Comparison of ENCODE assay signal across 23 mouse cellular contexts in genomic region chr2:83835313-83836070, GRCm38 (mm10). TPM values are rescaled to one million over a fixed set of nuclear protein-coding genes. Genes with fewer than 3 reads are reported as not detected.
A peak's percentile ranks its signal among the peaks of the same experiment; 100 is the strongest.
DNase-seq lines count a peak whose midpoint lies in the region; ATAC-seq lines count a peak whose summit lies in the region.
"Had no signal": no experiment of that assay in that cellular context is flagged by ENCODE, and none has a peak within 500 bp of the region (broad histone marks: within the 10 kb centered on the region; RNA-seq: fewer than 3 reads in every experiment).

No protein-coding gene starts in this region.

- H3K27me3 ChIP-seq in neural tube, embryonic 13.5 days = no peaks in the 10 kb centered on the region
- H3K27me3 ChIP-seq in hindbrain, embryonic 13.5 days = no peaks in the 10 kb centered on the region
- no peaks in the 10 kb centered on the region for H3K27me3 ChIP-seq in midbrain, embryonic 13.5 days
- H3K27me3 ChIP-seq: embryonic facial prominence, embryonic 12.5 days; heart, embryonic 13.5 days; liver, embryonic 13.5 days; lung, embryonic 15.5 days had no signal

- no peak for DNase-seq in neural tube, embryonic 10.5 days (ENCODE audit: extremely low spot score, low spot score)
- DNase-seq in heart, postnatal 25 days (ENCODE audit: low spot score) = no peak
- no peak for DNase-seq in B cell, adult 2 months
- no peak for DNase-seq in spleen, postnatal 14 days (ENCODE audit: low spot score in 2 of 2)
- DNase-seq in cerebellum, postnatal 4 days (ENCODE audit: low spot score in 2 of 2) = no peak
- DNase-seq: adrenal gland, adult 8-10 months; cerebellum, adult 18-20 months; cerebellum, postnatal 36 days; gastrocnemius, adult 2 months; kidney, adult 2 months; kidney, postnatal 36 days; liver, embryonic 13.5 days; right cerebral cortex, adult 18-20 months; thymus, adult 2 months had no signal

- peaks cover 20% of the 10 kb centered on the region for H3K4me1 ChIP-seq in neural tube, embryonic 13.5 days (replicated peaks)
- peaks cover 8% of the 10 kb centered on the region for H3K4me1 ChIP-seq in hindbrain, embryonic 13.5 days (replicated peaks)
- peaks cover 14% of the 10 kb centered on the region for H3K4me1 ChIP-seq in midbrain, embryonic 13.5 days (replicated peaks)
- H3K4me1 ChIP-seq: embryonic facial prominence, embryonic 12.5 days; heart, embryonic 13.5 days; liver, embryonic 13.5 days; lung, embryonic 15.5 days had no signal

- no peak overlapping the region for H3K4me3 ChIP-seq in neural tube, embryonic 13.5 days
- H3K4me3 ChIP-seq in hindbrain, embryonic 13.5 days = no peak overlapping the region
- no peak overlapping the region for H3K4me3 ChIP-seq in midbrain, embryonic 13.5 days (replicated peaks)
- H3K4me3 ChIP-seq: embryonic facial prominence, embryonic 12.5 days; gastrocnemius, adult 2 months; heart, embryonic 13.5 days; liver, embryonic 13.5 days; lung, embryonic 15.5 days had no signal

- peak overlapping the region; percentile 88 for H3K27ac ChIP-seq in neural tube, embryonic 13.5 days (replicated peaks)
- peak overlapping the region; percentile 88 for H3K27ac ChIP-seq in hindbrain, embryonic 13.5 days
- peak overlapping the region; percentile 71 for H3K27ac ChIP-seq in midbrain, embryonic 13.5 days
- H3K27ac ChIP-seq: embryonic facial prominence, embryonic 12.5 days; gastrocnemius, adult 2 months; heart, embryonic 13.5 days; liver, embryonic 13.5 days; lung, embryonic 15.5 days; macrophage had no signal

- H3K4me2 ChIP-seq in neural tube, embryonic 13.5 days = peak overlapping the region; percentile 35
- no peak overlapping the region for H3K4me2 ChIP-seq in hindbrain, embryonic 13.5 days
- peak overlapping the region; percentile 5 for H3K4me2 ChIP-seq in midbrain, embryonic 13.5 days (replicated peaks)
- H3K4me2 ChIP-seq: embryonic facial prominence, embryonic 12.5 days; heart, embryonic 13.5 days; liver, embryonic 13.5 days; lung, embryonic 15.5 days had no signal

- H3K36me3 ChIP-seq in neural tube, embryonic 13.5 days = no peaks in the 10 kb centered on the region
- no peaks in the 10 kb centered on the region for H3K36me3 ChIP-seq in hindbrain, embryonic 13.5 days
- H3K36me3 ChIP-seq in midbrain, embryonic 13.5 days = peaks cover 4% of the 10 kb centered on the region; the same call in 1 of the 2 replicates
- H3K36me3 ChIP-seq: embryonic facial prominence, embryonic 12.5 days; heart, embryonic 13.5 days; liver, embryonic 13.5 days; lung, embryonic 15.5 days had no signal

- peak; percentile 49 for ATAC-seq in neural tube, embryonic 13.5 days (ENCODE audit: low read depth)
- ATAC-seq in hindbrain, embryonic 13.5 days (ENCODE audit: low FRiP score) = peak; percentile 22; the same call in 1 of the 2 replicates
- peak; percentile 37; the same call in 1 of the 2 replicates for ATAC-seq in midbrain, embryonic 13.5 days

- intact Hi-C loops in heart, postnatal 25 days (cut with DNase I) = no loop called here

- H3K9ac ChIP-seq in neural tube, embryonic 13.5 days = peak overlapping the region; percentile 45; the same call in 1 of the 2 replicates
- peak overlapping the region; percentile 51; the same call in 1 of the 2 replicates for H3K9ac ChIP-seq in hindbrain, embryonic 13.5 days
- no peak overlapping the region; the same call in 1 of the 2 replicates for H3K9ac ChIP-seq in midbrain, embryonic 13.5 days (replicated peaks)
- H3K9ac ChIP-seq: embryonic facial prominence, embryonic 12.5 days; heart, embryonic 13.5 days; liver, embryonic 13.5 days; lung, embryonic 15.5 days had no signal

- 52% methylated on average over 10 of the region's 10 CpGs for WGBS in neural tube, embryonic 13.5 days
- WGBS in hindbrain, embryonic 13.5 days = 52% methylated on average over 10 of the region's 10 CpGs
- 29% methylated on average over 10 of the region's 10 CpGs for WGBS in midbrain, embryonic 13.5 days

- H3K9me3 ChIP-seq in neural tube, embryonic 13.5 days = no peaks in the 10 kb centered on the region
- no peaks in the 10 kb centered on the region for H3K9me3 ChIP-seq in hindbrain, embryonic 13.5 days
- H3K9me3 ChIP-seq in midbrain, embryonic 13.5 days = no peaks in the 10 kb centered on the region
- H3K9me3 ChIP-seq: embryonic facial prominence, embryonic 12.5 days; heart, embryonic 13.5 days; liver, embryonic 13.5 days; lung, embryonic 15.5 days had no signal

RNA-seq across cellular contexts. Expression of gene Fam171b, which starts 23.1 kb away (rescaled TPM):
- 79.8 and 86.9 TPM in 2 replicates for polyA plus RNA-seq in neural tube, embryonic 13.5 days (2015; fragmentation: Nextera tagmentation; extraction: Ambion mirVana)
- polyA plus RNA-seq in hindbrain, embryonic 13.5 days (2015; fragmentation: Nextera tagmentation; extraction: Ambion mirVana) = 64.6 and 66.3 TPM in 2 replicates
- polyA plus RNA-seq in midbrain, embryonic 13.5 days (2015; fragmentation: Nextera tagmentation; extraction: Ambion mirVana) = 69.2 and 69.4 TPM in 2 replicates
- 1 to 10 TPM in 1 of 2 experiments, under 1 TPM in 1; 0.81 to 1.4 TPM for total RNA-seq in heart, postnatal 25 days (2021)
- total RNA-seq: granulocyte monocyte progenitor cell, adult 5-6 weeks; monocyte, adult 5-6 weeks had no signal
- polyA plus RNA-seq: macrophage had no signal
